Mouse (Mus musculus) hindbrain, embryonic 16.5 days (tissue): ENCODE results near the gene Ints3. TPM values are rescaled to one million over a fixed set of nuclear protein-coding genes. Genes with fewer than 3 reads are reported as not detected.

Source experiments
- ATAC-seq: fragments of 200-750 bp; cut with Nextera tagmentation; 2 replicates; pipeline ENCODE4 v1.8.0; 2017; ENCODE audit warnings: moderate TSS enrichment, moderate library complexity
- H3K27ac ChIP-seq: fragments of 300-500 bp; sonication (generic); 2 replicates; pipeline ENCODE4 v1.5.1; 2014; ENCODE audit warnings: low read depth, mild to moderate bottlenecking, control low read depth, low read length, moderate library complexity
- H3K27me3 ChIP-seq: fragments of 300-500 bp; sonication (generic); replicated peaks from 2 replicates; pipeline ENCODE4 v1.6.1; 2014; ENCODE audit warnings: low read length; ENCODE audit not compliant: control insufficient read depth, insufficient read depth
- H3K36me3 ChIP-seq: fragments of 300-500 bp; sonication (generic); 2 replicates; pipeline ENCODE4 v1.6.1; 2014; ENCODE audit warnings: mild to moderate bottlenecking, low read length, moderate library complexity, mixed read lengths; ENCODE audit not compliant: control insufficient read depth, insufficient read depth
- H3K4me1 ChIP-seq: fragments of 300-500 bp; sonication (generic); 2 replicates; pipeline ENCODE4 v1.6.1; 2014; ENCODE audit warnings: low read depth, low read length; ENCODE audit not compliant: control insufficient read depth, insufficient read depth
- H3K4me2 ChIP-seq: fragments of 300-500 bp; sonication (generic); 2 replicates; pipeline ENCODE4 v1.6.1; 2014; ENCODE audit warnings: mild to moderate bottlenecking, low read length, control low read depth, moderate library complexity
- H3K4me3 ChIP-seq: fragments of 300-500 bp; sonication (generic); 2 replicates; pipeline ENCODE4 v1.5.1; 2014; ENCODE audit warnings: mild to moderate bottlenecking, low read length, control low read depth, moderate library complexity
- H3K9ac ChIP-seq: fragments of 300-500 bp; sonication (generic); 2 replicates; pipeline ENCODE4 v1.6.1; 2014; ENCODE audit warnings: low read depth, mild to moderate bottlenecking, control low read depth, low read length, moderate library complexity
- H3K9me3 ChIP-seq: fragments of 300-500 bp; sonication (generic); 2 replicates; pipeline ENCODE4 v1.6.1; 2014; ENCODE audit warnings: mild to moderate bottlenecking, low read length, moderate library complexity; ENCODE audit not compliant: control insufficient read depth
- WGBS: fragments of 180-500 bp; shearing (Covaris S2); extraction: QIAGEN DNeasy Blood & Tissue Kit; methylation state at CpG from one replicate; pipeline ENCODE4 v1.1.7; 2014; 5-methylcytosine and 5-hydroxymethylcytosine counted together
- polyA plus RNA-seq: library from polyadenylated mRNA; unstranded; fragments of >200 nt; fragmentation: Nextera tagmentation; extraction: Ambion mirVana; gene quantifications from 2 replicates; pipeline ENCODE4 v1.2.1, GENCODE M21; 2015

The Ints3 gene
- polyA plus RNA-seq, 1 experiment from 2014 or later = 27.8 TPM

GRCm38 (mm10) chr3:90429576-90429975 is 3.8 kb downstream of the Ints3 start:
- H3K4me1 ChIP-seq = peaks cover 21% of the 10 kb centered on the region

GRCm38 (mm10) chr3:90428186-90428585 is 5.2 kb downstream of the Ints3 start:
- H3K27me3 ChIP-seq = no peaks in the 10 kb centered on the region
- H3K4me2 ChIP-seq = no peak overlapping the region
- no peak overlapping the region for H3K27ac ChIP-seq
- H3K9me3 ChIP-seq = no peaks in the 10 kb centered on the region
- no peak for ATAC-seq
- peaks cover 18% of the 10 kb centered on the region for H3K4me1 ChIP-seq
- 89% methylated on average over 6 of the region's 6 CpGs for WGBS
- no peak overlapping the region for H3K4me3 ChIP-seq
- peaks cover 2% of the 10 kb centered on the region; the same call in 1 of the 2 replicates for H3K36me3 ChIP-seq
- H3K9ac ChIP-seq = no peak overlapping the region

More at GRCm38 (mm10) chr3:90429576-90429975, 3.8 kb downstream of the Ints3 start:
- H3K9ac ChIP-seq = no peak overlapping the region
- H3K27me3 ChIP-seq = no peaks in the 10 kb centered on the region
- 82% methylated on average over 3 of the region's 3 CpGs for WGBS
- H3K9me3 ChIP-seq = no peaks in the 10 kb centered on the region
- H3K4me3 ChIP-seq = no peak overlapping the region
- no peak overlapping the region for H3K27ac ChIP-seq
- no peak for ATAC-seq
- no peaks in the 10 kb centered on the region for H3K36me3 ChIP-seq
- no peak overlapping the region for H3K4me2 ChIP-seq

GRCm38 (mm10) chr3:90427574-90427973 is 5.8 kb downstream of the Ints3 start:
- WGBS = 64% methylated on average over 1 of the region's 1 CpGs
- Histone ChIP-seq H3K9ac (no peak overlapping the region), H3K4me3 (no peak overlapping the region), H3K36me3 (peaks cover 5% of the 10 kb centered on the region; the same call in 1 of the 2 replicates), H3K4me2 (no peak overlapping the region), H3K4me1 (peaks cover 18% of the 10 kb centered on the region), H3K9me3 (no peaks in the 10 kb centered on the region), H3K27ac (no peak overlapping the region), H3K27me3 (no peaks in the 10 kb centered on the region)
- no peak for ATAC-seq

- no peak for ATAC-seq
- H3K4me1 ChIP-seq = peaks cover 2% of the 10 kb centered on the region; the same call in 1 of the 2 replicates
- no peak overlapping the region for H3K4me2 ChIP-seq
- no peaks in the 10 kb centered on the region for H3K9me3 ChIP-seq
- no peaks in the 10 kb centered on the region for H3K27me3 ChIP-seq
- no peak overlapping the region for H3K27ac ChIP-seq
- H3K4me3 ChIP-seq = no peak overlapping the region
- 93% methylated on average over 2 of the region's 2 CpGs for WGBS
- no peak overlapping the region for H3K9ac ChIP-seq
- H3K36me3 ChIP-seq = peaks cover 9% of the 10 kb centered on the region
Observed at GRCm38 (mm10) chr3:90425499-90425898, 7.9 kb downstream of the Ints3 start.

- Histone ChIP-seq H3K4me3 (no peak overlapping the region), H3K27ac (no peak overlapping the region), H3K4me2 (no peak overlapping the region), H3K4me1 (peaks cover 2% of the 10 kb centered on the region; the same call in 1 of the 2 replicates), H3K9ac (no peak overlapping the region), H3K27me3 (no peaks in the 10 kb centered on the region), H3K36me3 (peaks cover 18% of the 10 kb centered on the region), H3K9me3 (no peaks in the 10 kb centered on the region)
- ATAC-seq = no peak
Observed at GRCm38 (mm10) chr3:90423549-90423948, 9.9 kb downstream of the Ints3 start.

GRCm38 (mm10) chr3:90420696-90421095 is 12.7 kb downstream of the Ints3 start:
- Histone ChIP-seq H3K9me3 (no peaks in the 10 kb centered on the region), H3K27ac (no peak overlapping the region), H3K9ac (no peak overlapping the region), H3K4me3 (no peak overlapping the region), H3K4me1 (no peaks in the 10 kb centered on the region), H3K36me3 (peaks cover 26% of the 10 kb centered on the region), H3K4me2 (no peak overlapping the region), H3K27me3 (no peaks in the 10 kb centered on the region)
- WGBS = 90% methylated on average over 6 of the region's 6 CpGs
- ATAC-seq = no peak

GRCm38 (mm10) chr3:90413011-90413396 is 20.4 kb downstream of the Ints3 start:
- no peak overlapping the region for H3K27ac ChIP-seq
- H3K4me3 ChIP-seq = no peak overlapping the region
- H3K9ac ChIP-seq = no peak overlapping the region
- no peaks in the 10 kb centered on the region for H3K27me3 ChIP-seq
- H3K4me2 ChIP-seq = no peak overlapping the region
- 78% methylated on average over 3 of the region's 3 CpGs for WGBS
- peak; percentile 38; the same call in 1 of the 2 replicates for ATAC-seq
- no peaks in the 10 kb centered on the region for H3K4me1 ChIP-seq
- H3K9me3 ChIP-seq = no peaks in the 10 kb centered on the region
- H3K36me3 ChIP-seq = peaks cover 52% of the 10 kb centered on the region

- 52% methylated on average over 5 of the region's 5 CpGs for WGBS
- Histone ChIP-seq H3K4me3 (no peak overlapping the region), H3K9me3 (no peaks in the 10 kb centered on the region), H3K27me3 (no peaks in the 10 kb centered on the region), H3K4me1 (no peaks in the 10 kb centered on the region), H3K9ac (no peak overlapping the region), H3K27ac (no peak overlapping the region), H3K36me3 (peaks cover 57% of the 10 kb centered on the region), H3K4me2 (no peak overlapping the region)
- peak; percentile 67; the same call in 1 of the 2 replicates for ATAC-seq
Observed at GRCm38 (mm10) chr3:90412312-90413010, 21.0 kb downstream of the Ints3 start.

GRCm38 (mm10) chr3:90408721-90409120 is 24.7 kb downstream of the Ints3 start:
- ATAC-seq = no peak
- Histone ChIP-seq H3K4me3 (no peak overlapping the region), H3K4me2 (no peak overlapping the region), H3K9me3 (no peaks in the 10 kb centered on the region), H3K27ac (no peak overlapping the region), H3K36me3 (peaks cover 62% of the 10 kb centered on the region), H3K9ac (no peak overlapping the region), H3K4me1 (no peaks in the 10 kb centered on the region), H3K27me3 (no peaks in the 10 kb centered on the region)
- WGBS = 95% methylated on average over 3 of the region's 3 CpGs
